Mouse (Mus musculus): Measurements from ENCODE around the gene Calcrl. TPM values are rescaled to one million over a fixed set of nuclear protein-coding genes. Genes with fewer than 3 reads are reported as not detected.
"Not testable (repeated sequence)": the region's sequence is repeated elsewhere in the genome, so short reads cannot be mapped to it uniquely, and the experiment has no call there.

Gene Calcrl
- total and polyA plus RNA-seq, 2 experiments from 2014 or later, result 26.5 to 78.2 TPM

- 69% methylated on average over 4 of the region's 4 CpGs for WGBS
- Histone ChIP-seq H3K9ac (replicated peaks; ENCODE audit: low read depth, low read length) (no peak overlapping the region), H3K4me1 (ENCODE audit: control insufficient read depth, insufficient read depth) (no peaks in the 10 kb centered on the region), H3K4me3 (ENCODE audit: low read depth, low read length) (no peak overlapping the region), H3K36me3 (replicated peaks; ENCODE audit: control insufficient read depth, insufficient read depth, low read length) (no peaks in the 10 kb centered on the region), H3K9me3 (replicated peaks; ENCODE audit: control insufficient read depth, low read length) (no peaks in the 10 kb centered on the region), H3K27ac (ENCODE audit: low read depth) (no peak overlapping the region), H3K4me2 (ENCODE audit: low read depth, low read length) (no peak overlapping the region), H3K27me3 (ENCODE audit: control insufficient read depth, insufficient read depth, low read length) (no peaks in the 10 kb centered on the region)
- TF ChIP-seq EP300 (IDR thresholded peaks at IDR 0.05; ENCODE audit: low read depth) (no peak), CTCF (IDR thresholded peaks at IDR 0.05; ENCODE audit: low read depth) (no peak)
- DNase-seq (ENCODE audit: low spot score) (no peak), ATAC-seq (ENCODE audit: insufficient read depth, low read depth) (no peak)
These were observed 32.0 kb downstream of the Calcrl start for GRCm38 (mm10) chr2:84393236-84393635.

GRCm38 (mm10) chr2:84389075-84389474 lies 36.1 kb downstream of the Calcrl start:
- no peaks in the 10 kb centered on the region for H3K27me3 ChIP-seq (ENCODE audit: control insufficient read depth, insufficient read depth, low read length)
- H3K4me3 ChIP-seq (ENCODE audit: low read depth, low read length), result no peak overlapping the region
- no peaks in the 10 kb centered on the region for H3K9me3 ChIP-seq (replicated peaks; ENCODE audit: control insufficient read depth, low read length)
- H3K27ac ChIP-seq (ENCODE audit: low read depth), result peak overlapping the region; percentile 43; the same call in 1 of the 2 replicates
- no peak for DNase-seq (ENCODE audit: low spot score)
- ATAC-seq (ENCODE audit: insufficient read depth, low read depth), result no peak
- H3K36me3 ChIP-seq (replicated peaks; ENCODE audit: control insufficient read depth, insufficient read depth, low read length), result no peaks in the 10 kb centered on the region
- TF ChIP-seq EP300 (IDR thresholded peaks at IDR 0.05; ENCODE audit: low read depth) (no peak), CTCF (IDR thresholded peaks at IDR 0.05; ENCODE audit: low read depth) (no peak)
- H3K9ac ChIP-seq (replicated peaks; ENCODE audit: low read depth, low read length), result no peak overlapping the region
- peaks cover 7% of the 10 kb centered on the region for H3K4me1 ChIP-seq (ENCODE audit: control insufficient read depth, insufficient read depth)
- H3K4me2 ChIP-seq (ENCODE audit: low read depth, low read length), result no peak overlapping the region

- peak overlapping the region; percentile 43; the same call in 1 of the 2 replicates for H3K27ac ChIP-seq (ENCODE audit: low read depth)
- not testable (repeated sequence) for H3K4me2 ChIP-seq (ENCODE audit: low read depth, low read length); ATAC-seq (ENCODE audit: insufficient read depth, low read depth); H3K36me3 ChIP-seq (replicated peaks; ENCODE audit: control insufficient read depth, insufficient read depth, low read length); H3K4me3 ChIP-seq (ENCODE audit: low read depth, low read length); H3K9ac ChIP-seq (replicated peaks; ENCODE audit: low read depth, low read length); H3K27me3 ChIP-seq (ENCODE audit: control insufficient read depth, insufficient read depth, low read length); DNase-seq (ENCODE audit: low spot score); H3K4me1 ChIP-seq (ENCODE audit: control insufficient read depth, insufficient read depth); H3K9me3 ChIP-seq (replicated peaks; ENCODE audit: control insufficient read depth, low read length)
- WGBS, result 70% methylated on average over 14 of the region's 14 CpGs
These were observed 36.7 kb downstream of the Calcrl start for GRCm38 (mm10) chr2:84388537-84388936.

GRCm38 (mm10) chr2:84388023-84388416 lies 37.2 kb downstream of the Calcrl start:
- Histone ChIP-seq H3K36me3 (replicated peaks; ENCODE audit: control insufficient read depth, insufficient read depth, low read length) (no peaks in the 10 kb centered on the region), H3K4me2 (ENCODE audit: low read depth, low read length) (peak overlapping the region; percentile 49), H3K27me3 (ENCODE audit: control insufficient read depth, insufficient read depth, low read length) (no peaks in the 10 kb centered on the region), H3K4me1 (ENCODE audit: control insufficient read depth, insufficient read depth) (peaks cover 7% of the 10 kb centered on the region), H3K9me3 (replicated peaks; ENCODE audit: control insufficient read depth, low read length) (no peaks in the 10 kb centered on the region), H3K27ac (ENCODE audit: low read depth) (peak overlapping the region; percentile 68), H3K9ac (replicated peaks; ENCODE audit: low read depth, low read length) (no peak overlapping the region), H3K4me3 (ENCODE audit: low read depth, low read length) (no peak overlapping the region)
- DNase-seq (ENCODE audit: low spot score) (peak; percentile 32), ATAC-seq (ENCODE audit: insufficient read depth, low read depth) (peak; percentile 59; the same call in 1 of the 2 replicates)
- TF ChIP-seq EP300 (IDR thresholded peaks at IDR 0.05; ENCODE audit: low read depth), result no peak
- TF ChIP-seq CTCF (IDR thresholded peaks at IDR 0.05; ENCODE audit: low read depth), result no peak
- 32% methylated on average over 7 of the region's 7 CpGs for WGBS

- H3K27me3 ChIP-seq (ENCODE audit: control insufficient read depth, insufficient read depth, low read length), result no peaks in the 10 kb centered on the region
- peak overlapping the region; percentile 68 for H3K27ac ChIP-seq (ENCODE audit: low read depth)
- no peak for TF ChIP-seq CTCF (IDR thresholded peaks at IDR 0.05; ENCODE audit: low read depth)
- TF ChIP-seq EP300 (IDR thresholded peaks at IDR 0.05; ENCODE audit: low read depth), result no peak
- WGBS, result 45% methylated on average over 11 of the region's 11 CpGs
- ATAC-seq (ENCODE audit: insufficient read depth, low read depth) (no peak), DNase-seq (ENCODE audit: low spot score) (no peak)
- H3K4me2 ChIP-seq (ENCODE audit: low read depth, low read length), result peak overlapping the region; percentile 49
- H3K4me3 ChIP-seq (ENCODE audit: low read depth, low read length), result peak overlapping the region; percentile 34
- peaks cover 7% of the 10 kb centered on the region for H3K4me1 ChIP-seq (ENCODE audit: control insufficient read depth, insufficient read depth)
- no peak overlapping the region for H3K9ac ChIP-seq (replicated peaks; ENCODE audit: low read depth, low read length)
- no peaks in the 10 kb centered on the region for H3K36me3 ChIP-seq (replicated peaks; ENCODE audit: control insufficient read depth, insufficient read depth, low read length)
- H3K9me3 ChIP-seq (replicated peaks; ENCODE audit: control insufficient read depth, low read length), result no peaks in the 10 kb centered on the region
These were observed 37.7 kb downstream of the Calcrl start for GRCm38 (mm10) chr2:84387394-84388022.

All from heart, postnatal 0 days (tissue).